Mouse (Mus musculus) intestine, embryonic 15.5 days (tissue): ENCODE results near the gene Lmtk2. TPM values are rescaled to one million over a fixed set of nuclear protein-coding genes. Genes with fewer than 3 reads are reported as not detected.

ENCODE experiments used
- ATAC-seq: fragments of 200-750 bp; cut with Nextera tagmentation; 2 replicates; pipeline ENCODE4 v1.8.0; 2017; ENCODE audit warnings: moderate TSS enrichment, moderate library complexity
- H3K27ac ChIP-seq: fragments of 300-500 bp; sonication (generic); 2 replicates; pipeline ENCODE4 v1.5.1; 2015; ENCODE audit warnings: mild to moderate bottlenecking, inconsistent platforms
- H3K27me3 ChIP-seq: fragments of 300-500 bp; sonication (generic); replicated peaks from 2 replicates; pipeline ENCODE4 v1.6.1; 2015; ENCODE audit warnings: inconsistent platforms
- H3K36me3 ChIP-seq: fragments of 300-500 bp; sonication (generic); 2 replicates; pipeline ENCODE4 v1.6.1; 2015; ENCODE audit warnings: inconsistent platforms
- H3K4me1 ChIP-seq: fragments of 300-500 bp; sonication (generic); replicated peaks from 2 replicates; pipeline ENCODE4 v1.6.1; 2015; ENCODE audit warnings: inconsistent platforms
- H3K4me2 ChIP-seq: fragments of 300-500 bp; sonication (generic); replicated peaks from 2 replicates; pipeline ENCODE4 v1.6.1; 2015; ENCODE audit warnings: mild to moderate bottlenecking, inconsistent platforms
- H3K4me3 ChIP-seq: fragments of 300-500 bp; sonication (generic); replicated peaks from 2 replicates; pipeline ENCODE4 v1.5.1; 2015; ENCODE audit warnings: inconsistent platforms
- H3K9ac ChIP-seq: fragments of 300-500 bp; sonication (generic); 2 replicates; pipeline ENCODE4 v1.6.1; 2015; ENCODE audit warnings: inconsistent platforms
- H3K9me3 ChIP-seq: fragments of 300-500 bp; sonication (generic); 2 replicates; pipeline ENCODE4 v1.6.1; 2016; ENCODE audit warnings: inconsistent platforms
- WGBS: fragments of 180-500 bp; shearing (Covaris S2); methylation state at CpG from one replicate; pipeline ENCODE4 v1.1.7; 2015; 5-methylcytosine and 5-hydroxymethylcytosine counted together
- polyA plus RNA-seq: library from polyadenylated mRNA; unstranded; fragments of >200 nt; fragmentation: Nextera tagmentation; extraction: Ambion mirVana; gene quantifications from 2 replicates; pipeline ENCODE4 v1.2.1, GENCODE M21; 2015

Gene Lmtk2
- polyA plus RNA-seq, 1 experiment from 2014 or later = 5.6 TPM

DNA sequence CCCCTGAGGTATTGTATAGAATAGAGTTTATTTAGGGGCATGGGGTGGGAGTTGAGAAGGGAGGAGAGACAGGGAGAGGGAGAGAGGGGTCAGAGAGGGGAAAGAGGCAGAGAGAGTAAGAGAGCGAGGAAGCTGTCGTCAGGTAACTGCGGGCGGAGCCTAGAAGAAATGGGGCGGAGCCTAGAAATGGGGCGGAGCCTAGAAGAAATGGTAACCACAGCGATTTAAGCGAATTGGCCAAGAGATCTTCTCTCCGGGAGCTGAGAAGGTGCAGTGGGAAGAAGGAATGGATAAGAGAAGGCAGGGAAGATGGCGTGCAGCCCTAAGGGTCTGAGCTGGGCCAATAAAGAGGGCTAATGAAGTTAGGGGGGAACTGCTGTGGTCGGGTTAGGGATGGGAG, 126.0 kb downstream of the Lmtk2 start:
- H3K4me1 ChIP-seq = peaks cover 12% of the 10 kb centered on the region; the same call in 1 of the 2 replicates
- no peak for ATAC-seq
- no peak overlapping the region for H3K27ac ChIP-seq
- H3K27me3 ChIP-seq = no peaks in the 10 kb centered on the region
- H3K9me3 ChIP-seq = no peaks in the 10 kb centered on the region
- 27% methylated on average over 11 of the region's 11 CpGs for WGBS
- H3K36me3 ChIP-seq = no peaks in the 10 kb centered on the region
- H3K4me3 ChIP-seq = no peak overlapping the region
- H3K9ac ChIP-seq = no peak overlapping the region
- no peak overlapping the region for H3K4me2 ChIP-seq

GRCm38 (mm10) chr5:144230216-144230615, 130.0 kb downstream of the Lmtk2 start:
- ATAC-seq = no peak
- Histone ChIP-seq H3K27ac (no peak overlapping the region), H3K27me3 (no peaks in the 10 kb centered on the region), H3K4me3 (no peak overlapping the region), H3K9ac (no peak overlapping the region), H3K9me3 (no peaks in the 10 kb centered on the region), H3K4me2 (no peak overlapping the region), H3K4me1 (no peaks in the 10 kb centered on the region), H3K36me3 (no peaks in the 10 kb centered on the region)
- WGBS = 87% methylated on average over 7 of the region's 7 CpGs

- no peaks in the 10 kb centered on the region for H3K4me1 ChIP-seq
- no peaks in the 10 kb centered on the region for H3K36me3 ChIP-seq
- H3K9ac ChIP-seq = no peak overlapping the region
- H3K4me2 ChIP-seq = no peak overlapping the region
- H3K4me3 ChIP-seq = no peak overlapping the region
- H3K27me3 ChIP-seq = no peaks in the 10 kb centered on the region
- 71% methylated on average over 1 of the region's 1 CpGs for whole genome bisulfite sequencing
- no peak for ATAC-seq
- no peak overlapping the region for H3K27ac ChIP-seq
- H3K9me3 ChIP-seq = no peaks in the 10 kb centered on the region
Observed at GRCm38 (mm10) chr5:144231410-144231809, 131.2 kb downstream of the Lmtk2 start.

GRCm38 (mm10) chr5:144232531-144232930, 132.3 kb downstream of the Lmtk2 start:
- no peak for ATAC-seq

GRCm38 (mm10) chr5:144234222-144234621, 134.0 kb downstream of the Lmtk2 start:
- Histone ChIP-seq H3K4me3 (no peak overlapping the region), H3K27me3 (no peaks in the 10 kb centered on the region; the same call in 1 of the 2 replicates), H3K9me3 (no peaks in the 10 kb centered on the region), H3K9ac (no peak overlapping the region), H3K4me2 (no peak overlapping the region), H3K36me3 (no peaks in the 10 kb centered on the region), H3K4me1 (no peaks in the 10 kb centered on the region), H3K27ac (no peak overlapping the region)
- no peak for ATAC-seq
- WGBS = 64% methylated on average over 6 of the region's 6 CpGs

More at GRCm38 (mm10) chr5:144232531-144232930, 132.3 kb downstream of the Lmtk2 start:
- H3K27ac ChIP-seq = no peak overlapping the region
- 81% methylated on average over 5 of the region's 5 CpGs for WGBS
- no peak overlapping the region for H3K4me3 ChIP-seq
- no peaks in the 10 kb centered on the region for H3K36me3 ChIP-seq
- H3K4me1 ChIP-seq = no peaks in the 10 kb centered on the region
- no peak overlapping the region for H3K4me2 ChIP-seq
- H3K9me3 ChIP-seq = no peaks in the 10 kb centered on the region
- no peaks in the 10 kb centered on the region for H3K27me3 ChIP-seq
- no peak overlapping the region for H3K9ac ChIP-seq

DNA sequence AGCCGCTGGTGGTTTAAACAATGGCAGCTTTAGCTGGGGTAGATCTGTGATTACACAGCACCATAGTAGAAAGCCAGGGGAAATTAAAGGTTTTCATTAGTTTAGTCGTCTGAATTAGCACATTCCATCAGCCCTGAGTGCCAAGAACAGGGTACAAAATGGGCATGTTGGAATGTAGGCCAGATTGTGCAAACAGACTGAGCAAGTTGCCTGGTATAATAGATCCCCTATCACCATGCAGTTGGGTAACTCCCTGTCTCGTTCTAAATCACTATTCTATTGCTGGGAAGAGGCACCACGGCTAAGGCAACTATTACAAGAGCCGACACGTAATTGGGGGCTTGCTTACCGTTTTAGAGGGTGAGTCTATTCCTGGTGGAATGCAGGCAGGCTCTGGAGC, 134.5 kb downstream of the Lmtk2 start:
- Histone ChIP-seq H3K27me3 (no peaks in the 10 kb centered on the region; the same call in 1 of the 2 replicates), H3K9me3 (no peaks in the 10 kb centered on the region), H3K4me3 (no peak overlapping the region), H3K4me2 (no peak overlapping the region), H3K27ac (no peak overlapping the region), H3K4me1 (no peaks in the 10 kb centered on the region), H3K36me3 (no peaks in the 10 kb centered on the region), H3K9ac (no peak overlapping the region)
- 84% methylated on average over 7 of the region's 7 CpGs for WGBS
- no peak for ATAC-seq

Other genes with a start within 250 kb of the Lmtk2 start
- gene Ankrd61, start 202.8 kb upstream of the Lmtk2 start, polyA plus RNA-seq = 0.21 TPM in 1 of 2 replicates, not detected in the other
- gene Aimp2, start 190.6 kb upstream of the Lmtk2 start, polyA plus RNA-seq = 120 and 125 TPM in 2 replicates
- 21.1 and 21.5 TPM in 2 replicates for gene Pms2, start 190.5 kb upstream of the Lmtk2 start, polyA plus RNA-seq
- gene Gm42421, start 172.3 kb upstream of the Lmtk2 start, polyA plus RNA-seq = 0.68 TPM in 1 of 2 replicates, not detected in the other
- gene Rsph10b, start 167.4 kb upstream of the Lmtk2 start, polyA plus RNA-seq = 0.20 and 0.39 TPM in 2 replicates
- gene Ccz1, start 85.6 kb upstream of the Lmtk2 start, polyA plus RNA-seq = 69.0 and 75.7 TPM in 2 replicates
- not detected in 2 replicates for gene Ocm, start 73.8 kb upstream of the Lmtk2 start, polyA plus RNA-seq
- gene Bhlha15, start 89.8 kb downstream of the Lmtk2 start, polyA plus RNA-seq = 7.6 and 15.3 TPM in 2 replicates
- 17.3 and 19.9 TPM in 2 replicates for gene Tecpr1, start 123.2 kb downstream of the Lmtk2 start, polyA plus RNA-seq
- gene Bri3, start 144.0 kb downstream of the Lmtk2 start, polyA plus RNA-seq = 130 and 133 TPM in 2 replicates